Mouse (Mus musculus) heart, embryonic 10.5 days (tissue): ENCODE measurements around the gene Trappc3l. TPM values are rescaled to one million over a fixed set of nuclear protein-coding genes. Genes with fewer than 3 reads are reported as not detected.
A peak's percentile ranks its signal among the peaks of the same experiment; 100 is the strongest.

Source experiments
- DNase-seq: peaks from one replicate; pipeline ENCODE4 v3.0.0-alpha.2; 2017; ENCODE audit warnings: low spot score
- H3K27ac ChIP-seq: fragments of 300-500 bp; sonication (generic); 2 replicates; pipeline ENCODE4 v1.5.1; 2016; ENCODE audit warnings: mild to moderate bottlenecking
- H3K27me3 ChIP-seq: fragments of 300-500 bp; sonication (generic); 2 replicates; pipeline ENCODE4 v1.6.1; 2016; ENCODE audit warnings: mild to moderate bottlenecking; ENCODE audit not compliant: poor library complexity, insufficient read depth, severe bottlenecking
- H3K36me3 ChIP-seq: fragments of 300-500 bp; sonication (generic); 2 replicates; pipeline ENCODE4 v1.6.1; 2016; ENCODE audit warnings: mild to moderate bottlenecking, moderate library complexity
- H3K4me1 ChIP-seq: fragments of 300-500 bp; sonication (generic); 2 replicates; pipeline ENCODE4 v1.6.1; 2016; ENCODE audit warnings: mild to moderate bottlenecking
- H3K4me3 ChIP-seq: fragments of 300-500 bp; sonication (generic); 2 replicates; pipeline ENCODE4 v1.5.1; 2016; ENCODE audit warnings: mild to moderate bottlenecking, moderate library complexity
- H3K9me3 ChIP-seq: fragments of 300-500 bp; sonication (generic); 2 replicates; pipeline ENCODE4 v1.6.1; 2016; ENCODE audit warnings: mild to moderate bottlenecking, moderate library complexity
- WGBS: fragments of 180-500 bp; shearing (Covaris S2); methylation state at CpG from one replicate; pipeline ENCODE4 v1.1.7; 2016; 5-methylcytosine and 5-hydroxymethylcytosine counted together
- polyA plus RNA-seq: library from polyadenylated mRNA; unstranded; fragments of >200 nt; fragmentation: Nextera tagmentation; extraction: Ambion mirVana; gene quantifications from 2 replicates; pipeline ENCODE4 v1.2.1, GENCODE M21; 2016

Trappc3l gene
- polyA plus RNA-seq, 1 experiment from 2014 or later, result not detected

DNA sequence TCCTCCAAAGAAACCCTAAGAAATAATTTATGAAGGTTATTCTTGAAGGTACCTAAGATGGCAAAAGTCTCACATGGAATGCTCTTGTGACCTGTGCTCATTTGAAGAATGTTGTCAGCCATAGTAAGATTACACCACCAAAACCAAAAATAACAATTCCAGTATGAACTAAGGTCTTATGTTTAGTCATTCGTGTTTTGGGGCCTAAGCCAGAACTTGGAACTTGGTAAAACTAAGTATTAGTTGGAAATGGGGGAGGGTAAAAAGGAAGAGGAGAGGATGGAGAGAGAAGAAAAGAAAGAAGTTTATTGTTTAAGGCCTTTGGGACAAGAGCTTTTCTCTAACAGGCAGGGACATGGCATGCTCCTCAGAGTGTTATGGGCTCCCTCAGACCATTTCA, 32.2 kb downstream of the Trappc3l start:
- Histone ChIP-seq H3K9me3 (no peaks in the 10 kb centered on the region), H3K27me3 (no peaks in the 10 kb centered on the region), H3K36me3 (no peaks in the 10 kb centered on the region), H3K4me1 (no peaks in the 10 kb centered on the region), H3K27ac (no peak overlapping the region), H3K4me3 (no peak overlapping the region)
- 72% methylated on average over 1 of the region's 1 CpGs for WGBS
- DNase-seq, result no peak

DNA sequence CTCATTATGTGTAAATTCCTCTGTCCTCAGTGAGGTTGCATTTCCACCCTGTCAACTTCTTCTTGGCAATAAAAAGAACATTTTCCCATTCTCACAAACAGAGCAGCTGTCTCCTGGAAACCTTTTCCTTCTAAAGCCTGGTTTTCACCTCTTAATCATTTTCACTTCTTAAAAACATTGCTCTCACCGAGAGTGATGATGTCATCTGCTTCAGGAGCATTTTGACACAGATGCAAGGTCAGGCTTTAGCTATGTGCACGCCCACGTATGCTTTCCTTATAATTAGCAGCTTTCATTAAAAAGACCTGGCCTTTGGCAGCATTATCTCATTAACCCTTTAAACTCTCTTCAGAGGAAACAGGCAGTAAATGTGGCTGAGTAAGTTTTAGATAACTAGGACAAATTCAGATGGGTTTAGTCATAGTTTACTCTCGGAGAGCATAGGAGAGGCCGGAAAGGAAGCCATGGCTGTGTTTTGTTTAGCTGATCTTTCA, 33.6 kb downstream of the Trappc3l start:
- Histone ChIP-seq H3K27ac (no peak overlapping the region), H3K4me1 (no peaks in the 10 kb centered on the region), H3K27me3 (no peaks in the 10 kb centered on the region), H3K9me3 (no peaks in the 10 kb centered on the region), H3K36me3 (no peaks in the 10 kb centered on the region), H3K4me3 (no peak overlapping the region)
- 45% methylated on average over 5 of the region's 5 CpGs for WGBS
- DNase-seq, result no peak

DNA sequence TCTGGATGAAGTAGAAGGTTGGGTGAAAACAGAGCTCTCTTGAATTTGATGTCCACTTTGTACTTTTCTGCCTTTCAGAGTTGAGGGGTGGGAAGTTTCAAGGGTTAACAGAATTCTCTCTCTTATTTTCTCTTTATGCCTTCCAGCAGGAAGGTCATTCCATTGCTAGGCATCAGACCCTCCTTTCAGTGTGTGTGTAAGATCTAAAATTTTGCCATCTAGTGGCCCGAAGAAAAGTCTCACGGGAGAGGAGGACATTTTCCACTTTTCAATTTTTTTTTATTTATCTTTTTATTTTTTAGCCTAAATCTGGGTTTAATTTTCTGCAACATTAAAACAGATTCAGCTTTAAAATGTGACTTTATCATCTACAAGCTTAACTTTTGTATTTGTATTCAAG, 34.3 kb downstream of the Trappc3l start:
- DNase-seq, result no peak
- WGBS, result 51% methylated on average over 2 of the region's 2 CpGs
- Histone ChIP-seq H3K4me3 (no peak overlapping the region), H3K9me3 (no peaks in the 10 kb centered on the region), H3K36me3 (no peaks in the 10 kb centered on the region), H3K27me3 (no peaks in the 10 kb centered on the region), H3K27ac (no peak overlapping the region), H3K4me1 (no peaks in the 10 kb centered on the region)

DNA sequence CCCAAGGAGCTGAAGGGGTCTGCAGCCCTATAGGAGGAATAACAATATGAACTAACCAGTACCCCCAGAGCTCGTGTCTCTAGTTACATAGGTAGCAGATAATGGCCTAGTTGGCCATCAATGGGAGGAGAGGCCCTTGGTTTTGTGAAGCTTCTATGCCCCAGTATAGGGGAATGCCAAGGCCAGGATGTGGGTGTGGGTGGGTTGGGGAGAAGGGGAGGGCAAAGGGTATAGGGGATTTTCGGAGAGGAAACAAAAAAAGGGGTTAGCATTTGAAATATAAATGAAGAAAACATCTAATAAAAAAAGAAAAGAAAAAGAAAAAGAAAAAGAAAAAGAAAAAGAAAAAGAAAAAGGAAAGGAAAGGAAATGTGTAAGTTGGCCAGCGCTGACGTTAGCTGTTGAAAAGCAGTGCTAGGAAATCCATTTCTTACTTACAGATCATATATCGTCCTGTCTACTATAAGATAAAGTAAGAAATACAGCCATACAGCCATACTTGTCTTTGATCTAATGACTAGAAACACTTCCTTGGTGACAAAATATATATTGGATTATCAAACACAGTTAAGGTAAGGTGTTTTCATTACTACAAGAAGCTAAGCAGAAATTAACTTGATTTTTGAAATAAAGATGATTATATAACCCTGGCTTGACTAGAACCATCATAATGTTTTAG, 37.3 kb downstream of the Trappc3l start:
- H3K27me3 ChIP-seq, result no peaks in the 10 kb centered on the region
- no peaks in the 10 kb centered on the region for H3K36me3 ChIP-seq
- DNase-seq, result no peak
- H3K4me3 ChIP-seq, result no peak overlapping the region
- WGBS, result 79% methylated on average over 5 of the region's 5 CpGs
- no peaks in the 10 kb centered on the region for H3K4me1 ChIP-seq
- no peak overlapping the region for H3K27ac ChIP-seq
- no peaks in the 10 kb centered on the region for H3K9me3 ChIP-seq

DNA sequence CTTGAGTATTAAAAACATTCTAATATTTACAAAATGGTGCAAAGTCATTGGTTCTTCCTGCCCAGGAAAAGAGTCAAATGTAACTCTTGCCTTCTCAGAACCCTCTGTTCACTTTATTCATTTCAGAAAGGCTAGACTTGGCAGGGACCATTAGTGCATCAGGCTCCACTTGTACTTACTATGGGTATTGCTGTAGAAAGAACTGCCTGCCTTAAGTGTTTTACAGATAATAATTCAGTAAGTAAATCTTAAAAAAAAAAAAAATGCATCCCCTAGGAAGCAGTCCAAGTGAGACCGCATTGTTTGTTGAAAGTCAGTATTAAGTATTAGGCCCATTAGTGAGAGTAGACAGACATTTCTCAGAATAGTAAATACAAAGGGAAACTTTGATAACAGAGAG, 49.1 kb downstream of the Trappc3l start:
- WGBS, result 92% methylated on average over 1 of the region's 1 CpGs
- Histone ChIP-seq H3K36me3 (no peaks in the 10 kb centered on the region), H3K4me1 (no peaks in the 10 kb centered on the region), H3K27ac (no peak overlapping the region), H3K9me3 (no peaks in the 10 kb centered on the region), H3K27me3 (no peaks in the 10 kb centered on the region), H3K4me3 (no peak overlapping the region)
- DNase-seq, result no peak

DNA sequence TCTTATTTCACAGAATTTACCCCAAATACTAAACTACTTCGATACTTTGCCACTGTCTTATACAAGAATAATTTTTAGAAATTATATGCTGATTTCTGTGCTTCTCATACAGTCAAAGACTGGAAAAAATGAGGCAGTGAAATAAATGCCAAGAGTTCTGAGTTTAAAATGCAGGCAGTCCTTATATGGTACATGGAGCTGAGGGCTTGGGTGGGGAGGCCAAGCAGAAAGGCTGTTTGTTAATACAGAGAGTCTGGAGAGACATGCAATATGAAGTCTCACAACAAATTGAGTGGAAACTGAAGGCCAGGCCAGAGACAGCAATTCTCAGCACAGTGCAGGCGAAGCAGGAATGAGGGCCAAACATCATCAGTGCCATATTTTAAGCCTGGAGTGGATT, 51.1 kb downstream of the Trappc3l start:
- 83% methylated on average over 2 of the region's 2 CpGs for WGBS
- Histone ChIP-seq H3K27me3 (no peaks in the 10 kb centered on the region), H3K4me1 (peaks cover 5% of the 10 kb centered on the region; the same call in 1 of the 2 replicates), H3K9me3 (no peaks in the 10 kb centered on the region), H3K27ac (no peak overlapping the region), H3K4me3 (no peak overlapping the region), H3K36me3 (no peaks in the 10 kb centered on the region)
- no peak for DNase-seq

DNA sequence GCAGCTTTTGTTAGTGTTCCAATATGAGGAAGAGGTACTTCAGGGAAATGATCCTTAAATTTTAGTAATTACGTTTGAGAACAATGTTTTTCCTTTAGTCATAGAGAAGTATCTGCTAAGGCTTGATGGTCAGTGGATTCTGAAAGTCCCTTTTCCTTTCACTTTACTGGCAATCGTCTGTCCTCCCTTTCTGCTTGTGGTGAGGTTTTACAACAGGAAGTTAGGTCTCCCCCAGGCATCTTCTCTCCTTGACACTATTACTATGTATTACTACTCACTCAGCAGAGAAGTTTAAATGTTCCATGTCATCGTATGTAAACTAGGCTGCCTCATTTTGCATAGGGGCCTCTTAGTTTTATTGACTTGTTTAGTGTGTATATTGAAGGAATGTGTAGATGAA, 52.1 kb downstream of the Trappc3l start:
- H3K27ac ChIP-seq, result no peak overlapping the region
- WGBS, result 66% methylated on average over 3 of the region's 3 CpGs

DNA sequence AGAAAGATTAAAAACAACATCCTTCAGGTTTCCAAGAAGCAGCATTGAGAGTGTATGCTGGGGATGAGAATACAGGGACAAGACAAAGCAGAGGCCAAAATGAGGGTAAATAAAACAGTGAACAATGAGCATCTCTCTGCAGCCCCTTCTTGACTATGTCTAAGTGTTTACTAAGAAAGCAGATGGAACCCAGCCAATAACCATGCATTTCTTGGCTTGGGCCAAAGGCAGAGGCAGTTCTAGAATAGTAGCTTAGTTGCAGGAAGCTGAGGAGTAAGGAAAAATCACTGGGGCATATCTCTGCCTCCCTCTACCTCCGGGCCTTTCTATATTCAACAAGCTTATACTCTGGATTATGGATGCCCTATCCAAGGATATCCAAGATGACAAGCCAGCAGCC, 53.1 kb downstream of the Trappc3l start:
- no peaks in the 10 kb centered on the region for H3K9me3 ChIP-seq
- 70% methylated on average over 1 of the region's 1 CpGs for WGBS

More for the DNA sequence above, 52.1 kb downstream of the Trappc3l start:
- Histone ChIP-seq H3K27me3 (no peaks in the 10 kb centered on the region), H3K36me3 (no peaks in the 10 kb centered on the region), H3K4me1 (peaks cover 5% of the 10 kb centered on the region; the same call in 1 of the 2 replicates), H3K4me3 (no peak overlapping the region), H3K9me3 (no peaks in the 10 kb centered on the region)
- no peak for DNase-seq

DNA sequence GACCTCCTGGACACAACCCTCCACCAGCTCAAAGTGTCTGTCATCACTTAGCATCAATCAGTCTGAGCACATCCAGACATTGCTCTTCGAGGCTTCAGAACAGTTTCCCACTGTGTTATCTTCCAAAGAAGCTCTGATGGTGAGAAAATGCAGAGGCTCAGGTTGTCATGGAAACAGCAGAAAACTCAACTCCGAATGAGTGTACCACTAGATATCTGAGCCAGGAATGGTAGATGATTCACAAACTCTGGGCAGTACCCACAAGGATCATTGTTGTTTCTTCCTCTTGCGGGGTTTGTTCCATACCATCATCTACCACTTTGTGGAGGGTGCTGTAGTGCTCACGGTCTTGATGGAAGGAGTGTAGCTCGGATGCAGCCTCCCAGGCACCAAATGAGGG, 54.5 kb downstream of the Trappc3l start:
- 36% methylated on average over 5 of the region's 5 CpGs for WGBS
- Histone ChIP-seq H3K27ac (no peak overlapping the region), H3K36me3 (no peaks in the 10 kb centered on the region), H3K27me3 (no peaks in the 10 kb centered on the region), H3K4me3 (no peak overlapping the region), H3K4me1 (peaks cover 12% of the 10 kb centered on the region), H3K9me3 (no peaks in the 10 kb centered on the region)
- no peak for DNase-seq

More for the DNA sequence above, 53.1 kb downstream of the Trappc3l start:
- no peaks in the 10 kb centered on the region for H3K27me3 ChIP-seq
- no peaks in the 10 kb centered on the region for H3K36me3 ChIP-seq
- peaks cover 5% of the 10 kb centered on the region; the same call in 1 of the 2 replicates for H3K4me1 ChIP-seq
- DNase-seq, result no peak
- no peak overlapping the region for H3K27ac ChIP-seq
- no peak overlapping the region for H3K4me3 ChIP-seq

DNA sequence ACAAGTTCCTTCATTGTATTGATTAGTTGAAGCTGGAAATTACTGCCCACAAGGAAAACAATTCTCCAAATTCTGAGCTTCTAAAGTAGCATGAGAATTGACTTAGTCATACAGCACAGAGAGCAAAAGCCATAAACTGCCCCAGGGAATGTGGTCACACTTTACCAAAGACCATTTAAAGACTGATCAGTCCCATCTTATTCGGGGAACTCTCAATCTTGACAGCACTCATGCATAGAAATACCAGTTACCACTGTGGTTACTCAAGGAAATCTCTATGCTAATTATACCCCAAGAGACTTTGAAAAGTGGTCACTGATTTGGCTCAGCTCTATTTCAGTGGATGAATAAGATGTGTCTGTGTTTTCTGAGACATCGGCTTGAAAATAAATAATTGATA, 57.8 kb downstream of the Trappc3l start:
- no peak overlapping the region for H3K4me3 ChIP-seq

DNA sequence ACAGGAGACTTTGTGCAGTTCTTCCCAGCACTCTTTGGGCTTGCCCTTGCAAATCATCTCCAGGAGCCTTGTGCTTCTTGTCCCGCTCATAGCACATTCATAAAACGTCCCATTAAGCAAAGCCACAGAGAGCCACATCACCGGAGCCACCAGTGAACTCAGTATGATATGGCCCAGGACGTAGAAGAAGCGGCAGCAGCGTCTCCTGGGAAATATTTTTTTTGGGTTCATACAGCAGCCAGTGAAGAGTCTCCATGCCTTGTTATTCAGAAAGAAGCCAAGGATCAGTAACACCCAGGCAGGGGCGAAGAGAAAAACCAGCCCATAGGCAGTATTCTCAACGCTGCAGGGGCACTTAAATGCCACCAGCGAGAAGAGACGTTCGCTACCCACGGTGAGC, 58.6 kb downstream of the Trappc3l start:
- WGBS, result 56% methylated on average over 12 of the region's 12 CpGs
- no peak for DNase-seq
- Histone ChIP-seq H3K27ac (peak overlapping the region; percentile 75), H3K36me3 (no peaks in the 10 kb centered on the region), H3K4me3 (peak overlapping the region; percentile 53), H3K9me3 (no peaks in the 10 kb centered on the region), H3K27me3 (no peaks in the 10 kb centered on the region), H3K4me1 (peaks cover 12% of the 10 kb centered on the region)

More for the DNA sequence above, 57.8 kb downstream of the Trappc3l start:
- Histone ChIP-seq H3K27me3 (no peaks in the 10 kb centered on the region), H3K27ac (no peak overlapping the region), H3K9me3 (no peaks in the 10 kb centered on the region), H3K4me1 (peaks cover 12% of the 10 kb centered on the region), H3K36me3 (no peaks in the 10 kb centered on the region)
- 71% methylated on average over 2 of the region's 2 CpGs for WGBS
- no peak for DNase-seq

DNA sequence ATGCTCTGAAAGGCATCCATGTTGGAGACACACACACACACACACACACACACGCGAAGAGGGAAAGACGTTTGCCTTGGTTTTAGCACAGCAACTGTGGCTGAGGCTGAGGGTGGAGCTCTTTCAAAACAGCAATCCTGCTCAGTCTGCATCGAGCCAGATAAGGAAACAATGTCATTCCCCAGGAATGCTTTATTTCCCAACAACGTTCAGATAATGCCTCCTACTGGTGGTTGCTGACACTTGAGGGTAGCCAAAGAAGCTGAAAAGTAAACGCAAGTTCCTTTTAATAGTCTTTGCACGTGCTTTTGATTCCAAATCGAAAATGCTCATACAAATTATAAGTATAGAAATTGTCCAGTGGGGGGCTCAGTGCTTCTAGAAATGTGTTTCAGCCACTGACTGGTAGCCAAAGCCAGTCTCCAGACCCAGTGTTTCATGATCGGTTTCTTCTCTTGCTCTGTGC, 59.1 kb downstream of the Trappc3l start, which contains the start of gene Calhm5:
Gene Calhm5, minus strand, starts transcription at position 102 of the 466 bp plus-strand sequence.
- WGBS, result 17% methylated on average over 9 of the region's 9 CpGs
- peak within 1 kb of the TSS; percentile 75 for H3K27ac ChIP-seq
- peaks cover 12% of the 10 kb centered on the region for H3K4me1 ChIP-seq
- DNase-seq, result no peak
- H3K36me3 ChIP-seq, result no peaks in the 10 kb centered on the region
- no peaks in the 10 kb centered on the region for H3K27me3 ChIP-seq
- H3K9me3 ChIP-seq, result no peaks in the 10 kb centered on the region
- H3K4me3 ChIP-seq, result peak within 1 kb of the TSS; percentile 53

DNA sequence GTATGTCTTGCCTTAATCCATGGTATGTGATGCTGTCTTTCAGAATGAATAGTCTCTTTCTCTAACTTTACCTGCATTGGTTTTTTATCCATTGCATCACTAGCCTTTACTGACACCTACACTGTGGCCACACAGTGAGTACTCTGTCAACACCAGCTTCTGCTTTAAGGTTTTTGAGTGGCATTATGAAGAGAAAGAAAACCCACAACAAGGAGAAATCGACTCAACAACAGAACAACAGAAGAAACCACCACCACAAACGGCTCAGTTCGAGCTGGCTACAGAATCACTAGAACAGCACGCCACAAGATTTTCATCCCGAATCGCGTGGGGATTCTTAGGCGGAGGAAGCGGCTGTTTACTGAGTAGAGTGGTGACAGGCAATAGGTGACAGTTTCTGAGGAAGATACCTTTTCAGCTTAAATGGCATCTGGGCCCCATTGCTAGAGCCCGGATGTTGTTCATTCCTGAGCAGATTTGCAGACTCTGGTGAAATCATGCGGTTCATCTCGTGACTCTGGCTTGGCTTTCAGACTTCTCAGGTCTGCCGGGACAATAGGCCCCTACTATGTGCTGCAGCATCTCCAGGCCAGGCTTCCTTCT, 73.6 kb downstream of the Trappc3l start:
- DNase-seq, result no peak
- H3K36me3 ChIP-seq, result no peaks in the 10 kb centered on the region
- WGBS, result 74% methylated on average over 13 of the region's 13 CpGs
- H3K4me1 ChIP-seq, result no peaks in the 10 kb centered on the region
- H3K4me3 ChIP-seq, result no peak overlapping the region
- H3K27me3 ChIP-seq, result no peaks in the 10 kb centered on the region
- no peak overlapping the region for H3K27ac ChIP-seq
- H3K9me3 ChIP-seq, result no peaks in the 10 kb centered on the region
